Mouse (Mus musculus) forebrain, embryonic 12.5 days (tissue): Measurements from ENCODE around the gene Gpr62. TPM values are rescaled to one million over a fixed set of nuclear protein-coding genes. Genes with fewer than 3 reads are reported as not detected.
A peak's percentile ranks its signal among the peaks of the same experiment; 100 is the strongest.

Experiments
- ATAC-seq: fragments of 200-750 bp; cut with Nextera tagmentation; 2 replicates; pipeline ENCODE4 v1.8.0; 2017; ENCODE audit warnings: moderate TSS enrichment; ENCODE audit not compliant: low FRiP score
- H3K27ac ChIP-seq: fragments of 300-500 bp; sonication (generic); 2 replicates; pipeline ENCODE4 v1.5.1; 2016; ENCODE audit warnings: mild to moderate bottlenecking
- H3K27me3 ChIP-seq: fragments of 300-500 bp; sonication (generic); 2 replicates; pipeline ENCODE4 v1.6.1; 2016; ENCODE audit warnings: mild to moderate bottlenecking
- H3K36me3 ChIP-seq: fragments of 300-500 bp; sonication (generic); replicated peaks from 2 replicates; pipeline ENCODE4 v1.6.1; 2016; ENCODE audit warnings: mild to moderate bottlenecking
- H3K4me1 ChIP-seq: fragments of 300-500 bp; sonication (generic); 2 replicates; pipeline ENCODE4 v1.6.1; 2016
- H3K4me2 ChIP-seq: fragments of 300-500 bp; sonication (generic); 2 replicates; pipeline ENCODE4 v1.6.1; 2016; ENCODE audit warnings: mild to moderate bottlenecking, moderate library complexity
- H3K4me3 ChIP-seq: fragments of 300-500 bp; sonication (generic); replicated peaks from 2 replicates; pipeline ENCODE4 v1.5.1; 2016; ENCODE audit warnings: mild to moderate bottlenecking
- H3K9ac ChIP-seq: fragments of 300-500 bp; sonication (generic); 2 replicates; pipeline ENCODE4 v1.6.1; 2016; ENCODE audit warnings: mild to moderate bottlenecking
- H3K9me3 ChIP-seq: fragments of 300-500 bp; sonication (generic); 2 replicates; pipeline ENCODE4 v1.6.1; 2016
- WGBS: fragments of 180-500 bp; shearing (Covaris S2); methylation state at CpG from one replicate; pipeline ENCODE4 v1.1.7; 2016; 5-methylcytosine and 5-hydroxymethylcytosine counted together
- polyA plus RNA-seq: library from polyadenylated mRNA; unstranded; fragments of >200 nt; fragmentation: Nextera tagmentation; extraction: Ambion mirVana; gene quantifications from 2 replicates; pipeline ENCODE4 v1.2.1, GENCODE M21; 2016

Gene Gpr62
- polyA plus RNA-seq, 1 experiment from 2014 or later = 0.55 TPM

GRCm38 (mm10) chr9:106461641-106462429, 3.9 kb downstream of the Gpr62 start:
- no peaks in the 10 kb centered on the region for H3K9me3 ChIP-seq
- no peak overlapping the region for H3K9ac ChIP-seq
- H3K36me3 ChIP-seq = peaks cover 78% of the 10 kb centered on the region
- WGBS = 80% methylated on average over 16 of the region's 16 CpGs
- no peak for ATAC-seq
- no peak overlapping the region for H3K4me3 ChIP-seq
- H3K27me3 ChIP-seq = peaks cover 19% of the 10 kb centered on the region
- H3K4me1 ChIP-seq = peaks cover 62% of the 10 kb centered on the region
- H3K4me2 ChIP-seq = no peak overlapping the region
- no peak overlapping the region for H3K27ac ChIP-seq

GRCm38 (mm10) chr9:106461026-106461415, 4.7 kb downstream of the Gpr62 start:
- H3K4me2 ChIP-seq = no peak overlapping the region
- peaks cover 78% of the 10 kb centered on the region for H3K36me3 ChIP-seq
- peaks cover 70% of the 10 kb centered on the region for H3K4me1 ChIP-seq
- peaks cover 19% of the 10 kb centered on the region for H3K27me3 ChIP-seq
- no peak overlapping the region for H3K4me3 ChIP-seq
- no peak overlapping the region for H3K9ac ChIP-seq
- no peak for ATAC-seq
- WGBS = 92% methylated on average over 9 of the region's 9 CpGs
- H3K9me3 ChIP-seq = no peaks in the 10 kb centered on the region
- no peak overlapping the region for H3K27ac ChIP-seq

- no peak overlapping the region for H3K4me3 ChIP-seq
- no peak overlapping the region for H3K27ac ChIP-seq
- no peak for ATAC-seq
- no peak overlapping the region for H3K9ac ChIP-seq
- no peak overlapping the region for H3K4me2 ChIP-seq
- H3K4me1 ChIP-seq = peaks cover 71% of the 10 kb centered on the region
- H3K9me3 ChIP-seq = no peaks in the 10 kb centered on the region
- H3K27me3 ChIP-seq = peaks cover 14% of the 10 kb centered on the region
- WGBS = 81% methylated on average over 18 of the region's 18 CpGs
- H3K36me3 ChIP-seq = peaks cover 73% of the 10 kb centered on the region
Measured at GRCm38 (mm10) chr9:106460401-106461025, 5.2 kb downstream of the Gpr62 start.

GRCm38 (mm10) chr9:106459946-106460345, 5.8 kb downstream of the Gpr62 start:
- Histone ChIP-seq H3K4me3 (no peak overlapping the region), H3K36me3 (peaks cover 71% of the 10 kb centered on the region), H3K4me1 (peaks cover 71% of the 10 kb centered on the region), H3K4me2 (no peak overlapping the region), H3K9ac (no peak overlapping the region), H3K27ac (no peak overlapping the region), H3K27me3 (peaks cover 14% of the 10 kb centered on the region), H3K9me3 (no peaks in the 10 kb centered on the region)
- WGBS = 86% methylated on average over 15 of the region's 15 CpGs
- ATAC-seq = no peak

- no peaks in the 10 kb centered on the region for H3K9me3 ChIP-seq
- 63% methylated on average over 5 of the region's 5 CpGs for WGBS
- H3K4me2 ChIP-seq = peak overlapping the region; percentile 96
- ATAC-seq = no peak
- peak overlapping the region; percentile 97 for H3K27ac ChIP-seq
- peaks cover 54% of the 10 kb centered on the region for H3K36me3 ChIP-seq
- peaks cover 64% of the 10 kb centered on the region for H3K4me1 ChIP-seq
- peak overlapping the region; percentile 92 for H3K9ac ChIP-seq
- peaks cover 5% of the 10 kb centered on the region; the same call in 1 of the 2 replicates for H3K27me3 ChIP-seq
- peak overlapping the region; percentile 11; the same call in 1 of the 2 replicates for H3K4me3 ChIP-seq
Measured at GRCm38 (mm10) chr9:106457920-106458319, 7.8 kb downstream of the Gpr62 start.

GRCm38 (mm10) chr9:106457163-106457559, 8.6 kb downstream of the Gpr62 start:
- Histone ChIP-seq H3K4me3 (peak overlapping the region; percentile 78), H3K27me3 (peaks cover 3% of the 10 kb centered on the region; the same call in 1 of the 2 replicates), H3K4me2 (peak overlapping the region; percentile 96), H3K27ac (peak overlapping the region; percentile 97), H3K9me3 (no peaks in the 10 kb centered on the region), H3K36me3 (peaks cover 47% of the 10 kb centered on the region), H3K9ac (peak overlapping the region; percentile 92), H3K4me1 (peaks cover 71% of the 10 kb centered on the region)
- ATAC-seq = no peak
- 37% methylated on average over 9 of the region's 9 CpGs for WGBS

- Histone ChIP-seq H3K9me3 (no peaks in the 10 kb centered on the region), H3K4me3 (peak overlapping the region; percentile 78), H3K4me1 (peaks cover 78% of the 10 kb centered on the region), H3K9ac (peak overlapping the region; percentile 92), H3K27me3 (no peaks in the 10 kb centered on the region), H3K27ac (peak overlapping the region; percentile 97), H3K36me3 (peaks cover 41% of the 10 kb centered on the region), H3K4me2 (peak overlapping the region; percentile 96)
- ATAC-seq = peak; percentile 3; the same call in 1 of the 2 replicates
- 23% methylated on average over 15 of the region's 15 CpGs for WGBS
Measured at GRCm38 (mm10) chr9:106456325-106457162, 9.2 kb downstream of the Gpr62 start.

- H3K9me3 ChIP-seq = no peaks in the 10 kb centered on the region
- peaks cover 27% of the 10 kb centered on the region for H3K36me3 ChIP-seq
- peak overlapping the region; percentile 96 for H3K4me2 ChIP-seq
- H3K27ac ChIP-seq = peak overlapping the region; percentile 97
- H3K4me3 ChIP-seq = peak overlapping the region; percentile 78
- H3K27me3 ChIP-seq = no peaks in the 10 kb centered on the region
- peaks cover 84% of the 10 kb centered on the region for H3K4me1 ChIP-seq
- peak overlapping the region; percentile 92 for H3K9ac ChIP-seq
- peak; percentile 36; the same call in 1 of the 2 replicates for ATAC-seq
- 0% methylated on average over 17 of the region's 17 CpGs for WGBS
Measured at GRCm38 (mm10) chr9:106454888-106455681, 10.7 kb downstream of the Gpr62 start.

GRCm38 (mm10) chr9:106454071-106454761, 11.5 kb downstream of the Gpr62 start:
- Histone ChIP-seq H3K27ac (peak overlapping the region; percentile 97), H3K27me3 (no peaks in the 10 kb centered on the region), H3K4me2 (peak overlapping the region; percentile 96), H3K4me3 (peak overlapping the region; percentile 78), H3K4me1 (peaks cover 76% of the 10 kb centered on the region), H3K9me3 (no peaks in the 10 kb centered on the region), H3K36me3 (peaks cover 18% of the 10 kb centered on the region), H3K9ac (peak overlapping the region; percentile 92)
- peak; percentile 8; the same call in 1 of the 2 replicates for ATAC-seq
- 2% methylated on average over 10 of the region's 20 CpGs for WGBS

- ATAC-seq = peak; percentile 80
- Histone ChIP-seq H3K9ac (peak within 1 kb of the TSS; percentile 92), H3K4me2 (peak within 1 kb of the TSS; percentile 96), H3K36me3 (peaks cover 16% of the 10 kb centered on the region), H3K27ac (peak within 1 kb of the TSS; percentile 97), H3K4me3 (peak within 1 kb of the TSS; percentile 78), H3K4me1 (peaks cover 77% of the 10 kb centered on the region), H3K27me3 (no peaks in the 10 kb centered on the region), H3K9me3 (no peaks in the 10 kb centered on the region)
- 0% methylated on average over 44 of the region's 74 CpGs for WGBS
Measured at GRCm38 (mm10) chr9:106453271-106454070, 12.3 kb downstream of the Gpr62 start, which contains the start of gene Pcbp4. TSS of gene Pcbp4 (plus strand) at chr9:106453291.
